Mouse (Mus musculus): ENCODE measurements around the gene Zfp128. TPM values are rescaled to one million over a fixed set of nuclear protein-coding genes. Genes with fewer than 3 reads are reported as not detected.
"Not testable (repeated sequence)": the region's sequence is repeated elsewhere in the genome, so short reads cannot be mapped to it uniquely, and the experiment has no call there.

Zfp128 gene
- polyA plus RNA-seq, 2 experiments, result 0.39 to 0.49 TPM

GRCm38 (mm10) chr7:12905146-12905545 lies 24.2 kb downstream of the Zfp128 start:
- H3K27me3 ChIP-seq (ENCODE audit: control insufficient read depth, insufficient read depth, low read length), result no peaks in the 10 kb centered on the region
- H3K4me1 ChIP-seq (replicated peaks; ENCODE audit: control insufficient read depth in 2 of 2, insufficient read depth in 2 of 2, low read length in 1 of 2), result peaks cover 5 to 6% of the 10 kb centered on the region in 2 experiments; a peak in 3 of 4 replicates
- H3K36me3 ChIP-seq (replicated peaks; ENCODE audit: control insufficient read depth, insufficient read depth, low read depth), result peaks cover 16% of the 10 kb centered on the region
- no peak overlapping the region for H3K4me2 ChIP-seq (ENCODE audit: low read depth)
- no peak overlapping the region for H3K27ac ChIP-seq
- H3K4me3 ChIP-seq (ENCODE audit: insufficient read depth in 1 of 2, low read depth in 2 of 2, low read length in 2 of 2), result no peak overlapping the region
- DNase-seq (ENCODE audit: low read depth in 3 of 3, low spot score in 3 of 3) (no peak), ATAC-seq (ENCODE audit: insufficient read depth) (no peak)
- TF ChIP-seq EP300 (IDR thresholded peaks at IDR 0.05; ENCODE audit: low read depth) (no peak), CTCF (IDR thresholded peaks at IDR 0.05; ENCODE audit: low read depth) (no peak)
- H3K9ac ChIP-seq (replicated peaks), result no peak overlapping the region
- WGBS (ENCODE audit: insufficient replicate concordance), result 86% methylated on average over 1 of the region's 1 CpGs
- H3K9me3 ChIP-seq (ENCODE audit: control insufficient read depth, low read length), result no peaks in the 10 kb centered on the region

GRCm38 (mm10) chr7:12909498-12909962 lies 28.6 kb downstream of the Zfp128 start:
- WGBS (ENCODE audit: insufficient replicate concordance), result 19% methylated on average over 7 of the region's 7 CpGs
- no peaks in the 10 kb centered on the region for H3K27me3 ChIP-seq (ENCODE audit: control insufficient read depth, insufficient read depth, low read length)
- peaks cover 5 to 9% of the 10 kb centered on the region in 2 experiments; a peak in 3 of 4 replicates for H3K4me1 ChIP-seq (replicated peaks; ENCODE audit: control insufficient read depth in 2 of 2, insufficient read depth in 2 of 2, low read length in 1 of 2)
- H3K4me3 ChIP-seq (ENCODE audit: insufficient read depth in 1 of 2, low read depth in 2 of 2, low read length in 2 of 2), result peak overlapping the region; percentile 68 to 94
- ATAC-seq (ENCODE audit: insufficient read depth) (peak; percentile 54), DNase-seq (ENCODE audit: low read depth in 3 of 3, low spot score in 3 of 3) (peak in 1 of 3 experiments; percentile 85)
- H3K36me3 ChIP-seq (replicated peaks; ENCODE audit: control insufficient read depth, insufficient read depth, low read depth), result peaks cover 16% of the 10 kb centered on the region
- H3K9me3 ChIP-seq (ENCODE audit: control insufficient read depth, low read length), result no peaks in the 10 kb centered on the region
- peak; percentile 93 for TF ChIP-seq CTCF (IDR thresholded peaks at IDR 0.05; ENCODE audit: low read depth)
- TF ChIP-seq EP300 (IDR thresholded peaks at IDR 0.05; ENCODE audit: low read depth), result no peak
- peak overlapping the region; percentile 70 for H3K9ac ChIP-seq (replicated peaks)
- peak overlapping the region; percentile 92 for H3K4me2 ChIP-seq (ENCODE audit: low read depth)
- peak overlapping the region; percentile 88 for H3K27ac ChIP-seq

- Histone ChIP-seq H3K27me3 (ENCODE audit: control insufficient read depth, insufficient read depth, low read length) (no peaks in the 10 kb centered on the region), H3K4me1 (replicated peaks; ENCODE audit: control insufficient read depth in 2 of 2, insufficient read depth in 2 of 2, low read length in 1 of 2) (peaks cover 5 to 9% of the 10 kb centered on the region in 2 experiments; a peak in 3 of 4 replicates), H3K9me3 (ENCODE audit: control insufficient read depth, low read length) (no peaks in the 10 kb centered on the region), H3K27ac (peak overlapping the region; percentile 88), H3K36me3 (replicated peaks; ENCODE audit: control insufficient read depth, insufficient read depth, low read depth) (peaks cover 16% of the 10 kb centered on the region), H3K4me2 (ENCODE audit: low read depth) (peak overlapping the region; percentile 92), H3K4me3 (ENCODE audit: insufficient read depth in 1 of 2, low read depth in 2 of 2, low read length in 2 of 2) (peak overlapping the region; percentile 68 to 94), H3K9ac (replicated peaks) (peak overlapping the region; percentile 70)
- ATAC-seq (ENCODE audit: insufficient read depth) (peak; percentile 83), DNase-seq (ENCODE audit: low read depth in 3 of 3, low spot score in 3 of 3) (peak; percentile 58 to 70 (median 60))
- TF ChIP-seq EP300 (IDR thresholded peaks at IDR 0.05; ENCODE audit: low read depth) (no peak), CTCF (IDR thresholded peaks at IDR 0.05; ENCODE audit: low read depth) (0 out of 2 replicates have a peak, but pooled peaks have one; percentile 4)
- under 1% methylated on average over 19 of the region's 19 CpGs for WGBS (ENCODE audit: insufficient replicate concordance)
These were observed 29.2 kb downstream of the Zfp128 start for GRCm38 (mm10) chr7:12910181-12910668.

GRCm38 (mm10) chr7:12913556-12913955 lies 32.6 kb downstream of the Zfp128 start:
- Histone ChIP-seq H3K27ac (no peak overlapping the region), H3K4me3 (ENCODE audit: insufficient read depth in 1 of 2, low read depth in 2 of 2, low read length in 2 of 2) (no peak overlapping the region), H3K9me3 (ENCODE audit: control insufficient read depth, low read length) (no peaks in the 10 kb centered on the region), H3K36me3 (replicated peaks; ENCODE audit: control insufficient read depth, insufficient read depth, low read depth) (no peaks in the 10 kb centered on the region), H3K4me2 (ENCODE audit: low read depth) (no peak overlapping the region), H3K9ac (replicated peaks) (no peak overlapping the region), H3K4me1 (replicated peaks; ENCODE audit: control insufficient read depth in 2 of 2, insufficient read depth in 2 of 2, low read length in 1 of 2) (peaks cover 5 to 9% of the 10 kb centered on the region in 2 experiments; a peak in 3 of 4 replicates), H3K27me3 (ENCODE audit: control insufficient read depth, insufficient read depth, low read length) (no peaks in the 10 kb centered on the region)
- no peak for DNase-seq (ENCODE audit: low read depth in 3 of 3, low spot score in 3 of 3)
- no peak for ATAC-seq (ENCODE audit: insufficient read depth)
- TF ChIP-seq EP300 (IDR thresholded peaks at IDR 0.05; ENCODE audit: low read depth) (no peak), CTCF (IDR thresholded peaks at IDR 0.05; ENCODE audit: low read depth) (peak; percentile 48; the same call in 1 of the 2 replicates)

DNA sequence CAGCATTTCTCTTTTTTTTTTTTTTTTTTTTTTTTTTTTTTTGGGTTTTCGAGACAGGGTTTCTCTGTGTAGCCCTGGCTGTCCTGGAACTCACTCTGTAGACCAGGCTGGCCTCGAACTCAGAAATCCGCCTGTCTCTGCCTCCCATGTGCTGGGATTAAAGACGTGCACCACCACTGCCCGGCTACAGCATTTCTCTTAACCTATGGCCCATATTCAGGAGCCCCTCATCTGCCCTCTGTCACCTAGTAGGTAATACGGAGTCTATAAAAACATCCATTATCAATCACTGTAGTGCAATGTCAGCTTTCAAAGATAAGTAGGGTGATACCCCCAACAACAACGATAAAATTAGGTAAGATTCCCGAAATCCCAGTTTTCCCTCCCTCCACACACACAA lies 39.5 kb downstream of the Zfp128 start:
- H3K27ac ChIP-seq; H3K4me3 ChIP-seq (ENCODE audit: insufficient read depth in 1 of 2, low read depth in 2 of 2, low read length in 2 of 2); H3K9ac ChIP-seq (replicated peaks); H3K9me3 ChIP-seq (ENCODE audit: control insufficient read depth, low read length); ATAC-seq (ENCODE audit: insufficient read depth); H3K27me3 ChIP-seq (ENCODE audit: control insufficient read depth, insufficient read depth, low read length); DNase-seq (ENCODE audit: low read depth in 3 of 3, low spot score in 3 of 3): not testable (repeated sequence)
- Histone ChIP-seq H3K4me1 (replicated peaks; ENCODE audit: control insufficient read depth in 2 of 2, insufficient read depth in 2 of 2, low read length in 1 of 2) (peaks cover 12 to 14% of the 10 kb centered on the region in 2 experiments), H3K36me3 (replicated peaks; ENCODE audit: control insufficient read depth, insufficient read depth, low read depth) (peaks cover 22% of the 10 kb centered on the region), H3K4me2 (ENCODE audit: low read depth) (peak overlapping the region; percentile 81)
- WGBS (ENCODE audit: insufficient replicate concordance), result 62% methylated on average over 7 of the region's 8 CpGs

Measured in liver, embryonic 14.5 days (tissue).